Mouse (Mus musculus) liver, embryonic 11.5 days (tissue): ENCODE measurements around the gene Olfr67. TPM values are rescaled to one million over a fixed set of nuclear protein-coding genes. Genes with fewer than 3 reads are reported as not detected.
A peak's percentile ranks its signal among the peaks of the same experiment; 100 is the strongest.
"Not testable (repeated sequence)": the region's sequence is repeated elsewhere in the genome, so short reads cannot be mapped to it uniquely, and the experiment has no call there.

Experiments used
- ATAC-seq: fragments of 200-750 bp; cut with Nextera tagmentation; replicated peaks from 2 replicates; pipeline ENCODE4 v1.8.0; 2017; ENCODE audit warnings: moderate number of reproducible peaks, mild to moderate bottlenecking, moderate TSS enrichment, moderate library complexity; ENCODE audit not compliant: low FRiP score
- DNase-seq: peaks from one replicate; pipeline ENCODE4 v3.0.0-alpha.2; 2017; ENCODE audit warnings: low spot score
- H3K27ac ChIP-seq: fragments of 300-500 bp; sonication (generic); 2 replicates; pipeline ENCODE4 v1.5.1; 2014; ENCODE audit warnings: mild to moderate bottlenecking, low read depth, low read length, control low read depth
- H3K27me3 ChIP-seq: fragments of 300-500 bp; sonication (generic); replicated peaks from 2 replicates; pipeline ENCODE4 v1.6.1; 2014; ENCODE audit warnings: low read length, mixed read lengths; ENCODE audit not compliant: control insufficient read depth, insufficient read depth
- H3K36me3 ChIP-seq: fragments of 300-500 bp; sonication (generic); 2 replicates; pipeline ENCODE4 v1.6.1; 2014; ENCODE audit warnings: mild to moderate bottlenecking, low read length, moderate library complexity, mixed read lengths; ENCODE audit not compliant: control insufficient read depth, insufficient read depth
- H3K4me1 ChIP-seq: fragments of 300-500 bp; sonication (generic); replicated peaks from 2 replicates; pipeline ENCODE4 v1.6.1; 2014; ENCODE audit warnings: low read length, mixed read lengths; ENCODE audit not compliant: control insufficient read depth, insufficient read depth
- H3K4me2 ChIP-seq: fragments of 300-500 bp; sonication (generic); 2 replicates; pipeline ENCODE4 v1.6.1; 2014; ENCODE audit warnings: mild to moderate bottlenecking, control low read depth, moderate library complexity
- H3K4me3 ChIP-seq: fragments of 300-500 bp; sonication (generic); 2 replicates; pipeline ENCODE4 v1.5.1; 2014; ENCODE audit warnings: low read depth, low read length, control low read depth
- H3K9ac ChIP-seq: fragments of 300-500 bp; sonication (generic); 2 replicates; pipeline ENCODE4 v1.6.1; 2014; ENCODE audit warnings: low read depth, low read length, control low read depth
- H3K9me3 ChIP-seq: fragments of 300-500 bp; sonication (generic); 2 replicates; pipeline ENCODE4 v1.6.1; 2016; ENCODE audit warnings: low read length, inconsistent platforms, mixed read lengths; ENCODE audit not compliant: control insufficient read depth
- WGBS: fragments of 180-500 bp; shearing (Covaris S2); extraction: QIAGEN DNeasy Blood & Tissue Kit; methylation state at CpG from one replicate; pipeline ENCODE4 v1.1.7; 2014; 5-methylcytosine and 5-hydroxymethylcytosine counted together
- polyA plus RNA-seq: library from polyadenylated mRNA; unstranded; fragments of >200 nt; fragmentation: Nextera tagmentation; extraction: Ambion mirVana; gene quantifications from 2 replicates; pipeline ENCODE4 v1.2.1, GENCODE M21; 2014

The Olfr67 gene
- polyA plus RNA-seq, 1 experiment from 2014 or later, result not detected

DNA sequence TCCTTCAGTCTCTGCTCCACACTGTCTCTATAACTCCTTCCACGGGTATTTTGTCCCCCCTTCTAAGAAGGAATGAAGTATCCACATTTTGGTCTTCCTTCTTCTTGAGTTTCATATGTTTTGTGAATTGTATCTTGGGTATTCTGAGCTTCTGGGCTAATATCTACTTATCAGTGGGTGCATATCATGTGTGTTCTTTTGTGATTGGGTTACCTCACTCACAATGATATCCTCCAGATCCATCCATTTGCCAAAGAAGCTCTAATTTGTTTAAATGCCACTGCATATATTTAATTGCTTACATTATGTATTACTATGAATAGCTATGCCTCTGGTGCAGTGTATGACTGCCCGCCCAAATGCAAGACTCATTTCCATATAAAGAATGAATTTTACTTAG, 16.5 kb upstream of the Olfr67 start:
- H3K4me2 ChIP-seq, ATAC-seq, H3K36me3 ChIP-seq, H3K9me3 ChIP-seq, H3K4me1 ChIP-seq, H3K27me3 ChIP-seq, H3K4me3 ChIP-seq, H3K9ac ChIP-seq, DNase-seq: not testable (repeated sequence)
- H3K27ac ChIP-seq, result peak overlapping the region; percentile 70
- WGBS, result 55% methylated on average over 2 of the region's 2 CpGs

DNA sequence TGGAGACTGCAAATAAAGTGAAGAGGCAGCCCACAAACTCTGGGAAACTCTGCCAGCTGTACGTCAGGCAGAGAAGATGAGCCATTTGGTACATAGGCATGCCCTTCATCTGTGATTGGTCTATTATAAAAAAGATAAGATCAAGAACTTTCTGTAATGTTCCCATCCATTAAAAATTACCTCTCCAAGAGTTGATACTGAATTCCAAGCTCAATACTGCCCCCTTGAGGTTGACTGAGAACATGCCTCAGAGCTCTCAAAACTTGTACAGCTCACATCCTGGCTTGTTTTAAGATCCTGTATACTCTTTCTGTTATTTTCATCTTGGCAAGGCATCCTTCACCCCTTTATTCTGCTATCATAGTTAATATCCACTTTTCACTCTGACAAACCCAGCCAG, 15.2 kb upstream of the Olfr67 start:
- Histone ChIP-seq H3K4me2 (no peak overlapping the region), H3K4me1 (peaks cover 6% of the 10 kb centered on the region), H3K36me3 (no peaks in the 10 kb centered on the region), H3K27ac (peak overlapping the region; percentile 70; the same call in 1 of the 2 replicates), H3K9ac (no peak overlapping the region), H3K4me3 (no peak overlapping the region), H3K27me3 (no peaks in the 10 kb centered on the region), H3K9me3 (no peaks in the 10 kb centered on the region)
- DNase-seq (no peak), ATAC-seq (no peak)
- WGBS, result 72% methylated on average over 1 of the region's 1 CpGs

DNA sequence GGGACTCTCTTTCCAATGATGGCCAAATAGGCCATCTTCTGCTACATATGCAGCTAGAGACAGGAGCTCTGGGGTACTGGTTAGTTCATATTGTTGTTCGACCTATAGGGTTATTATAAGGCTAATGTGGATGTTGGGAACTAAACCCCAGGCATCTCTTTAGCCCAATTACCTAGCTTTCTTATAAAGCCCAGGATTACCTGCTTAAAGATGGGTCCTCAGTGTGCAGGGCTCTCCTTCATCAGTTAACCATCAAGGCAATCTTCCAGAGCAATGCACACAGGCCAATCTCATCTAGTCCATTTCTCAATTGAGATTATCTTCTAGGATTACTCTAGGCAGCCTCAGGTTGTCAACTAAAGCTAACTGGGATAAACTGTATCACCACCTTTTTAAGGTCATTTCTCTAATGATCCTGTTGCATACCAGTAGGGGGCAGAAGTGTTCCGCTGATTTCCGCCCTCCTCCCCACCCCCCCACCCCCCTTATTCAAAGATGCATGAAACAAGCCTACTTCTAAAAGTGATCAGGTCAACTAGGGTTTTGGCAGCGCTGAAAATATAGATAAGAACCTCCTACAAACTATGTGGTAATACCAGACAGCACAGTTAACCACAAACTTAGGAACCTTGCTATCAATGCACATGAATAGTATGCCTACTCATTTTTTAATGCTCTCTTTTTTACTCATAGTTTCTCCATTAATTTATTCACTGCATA, 1.2 kb upstream of the Olfr67 start:
- no peak overlapping the region for H3K4me3 ChIP-seq
- H3K27me3 ChIP-seq, result no peaks in the 10 kb centered on the region
- no peaks in the 10 kb centered on the region for H3K36me3 ChIP-seq
- H3K27ac ChIP-seq, result no peak overlapping the region
- no peak for DNase-seq
- H3K9me3 ChIP-seq, result no peaks in the 10 kb centered on the region
- H3K4me1 ChIP-seq, result no peaks in the 10 kb centered on the region
- H3K4me2 ChIP-seq, result no peak overlapping the region
- no peak overlapping the region for H3K9ac ChIP-seq
- 17% methylated on average over 4 of the region's 4 CpGs for WGBS
- peak; percentile 95 for ATAC-seq

DNA sequence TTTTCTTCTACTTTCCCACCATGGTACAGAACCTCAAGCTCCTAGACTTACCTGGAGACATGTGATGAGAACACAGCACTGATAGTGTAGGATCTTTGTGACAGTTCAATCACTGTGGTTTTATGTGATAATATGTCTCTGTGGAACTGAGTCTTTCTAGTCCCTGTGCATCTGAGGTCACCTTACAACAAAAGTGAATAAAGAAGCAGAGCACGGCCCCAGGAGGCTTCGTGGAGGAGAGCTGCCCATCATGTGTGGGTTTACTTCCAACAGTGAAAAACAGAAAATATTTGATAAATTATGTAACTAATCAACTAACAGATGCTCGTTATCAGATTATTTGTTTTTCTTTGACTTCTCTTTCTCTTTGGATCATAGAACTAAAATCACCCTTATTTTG, 12.0 kb downstream of the Olfr67 start, which contains the start of gene Olfr68:
Olfr68 (minus strand) TSS at position 101 of the 400 bp plus-strand sequence.
- Histone ChIP-seq H3K4me2 (no peak within 1 kb of the TSS), H3K9me3 (no peaks in the 10 kb centered on the region), H3K4me1 (no peaks in the 10 kb centered on the region), H3K36me3 (no peaks in the 10 kb centered on the region), H3K27ac (no peak within 1 kb of the TSS), H3K9ac (no peak within 1 kb of the TSS), H3K4me3 (no peak within 1 kb of the TSS), H3K27me3 (no peaks in the 10 kb centered on the region)
- WGBS, result 81% methylated on average over 3 of the region's 3 CpGs
- DNase-seq (no peak), ATAC-seq (no peak)

DNA sequence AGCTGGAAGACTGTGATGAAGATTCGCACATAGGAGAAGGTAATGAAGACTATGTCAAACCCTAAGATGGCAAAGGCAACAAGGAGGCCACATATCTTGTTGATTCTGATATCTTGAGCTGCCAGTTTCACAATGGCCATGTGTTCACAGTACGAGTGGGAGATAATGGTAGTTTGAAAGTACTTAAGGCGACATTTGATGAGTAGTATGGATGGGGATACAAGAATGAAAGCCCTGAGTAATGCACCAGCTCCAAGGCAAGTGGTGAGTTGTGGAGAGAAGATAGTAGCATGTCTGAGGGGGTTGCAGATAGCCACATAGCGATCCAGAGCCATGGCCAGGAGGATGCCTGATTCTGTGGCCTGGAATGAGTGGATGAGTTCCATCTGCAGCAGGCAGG, 14.0 kb downstream of the Olfr67 start:
- H3K4me2 ChIP-seq, DNase-seq, H3K27ac ChIP-seq, H3K9ac ChIP-seq, H3K4me3 ChIP-seq, H3K27me3 ChIP-seq, H3K4me1 ChIP-seq, H3K36me3 ChIP-seq, H3K9me3 ChIP-seq: not testable (repeated sequence)
- 54% methylated on average over 4 of the region's 4 CpGs for WGBS
- peak; percentile 97 for ATAC-seq

DNA sequence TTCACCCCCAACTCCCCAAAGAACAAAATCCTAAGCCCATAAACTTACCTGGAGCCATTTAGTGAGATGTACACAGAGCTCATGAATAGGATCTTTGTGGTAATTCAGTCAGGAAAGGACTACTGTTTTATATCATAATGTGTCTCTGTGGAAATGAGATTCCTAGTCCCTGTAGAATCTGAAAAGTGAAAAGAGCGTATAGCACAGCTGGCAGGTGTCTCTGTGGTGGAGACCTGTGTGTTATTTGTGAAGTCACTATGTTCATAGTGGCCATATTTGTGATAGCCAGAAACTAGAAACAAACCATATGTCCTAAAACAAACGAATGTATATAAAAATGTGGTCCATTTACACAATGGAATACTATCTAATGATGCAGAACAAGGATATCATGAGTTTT, 20.1 kb downstream of the Olfr67 start, which contains the start of gene Olfr69:
Olfr69 (minus strand) TSS at position 101 of the 400 bp plus-strand sequence.
- no peak within 1 kb of the TSS for H3K4me2 ChIP-seq
- no peaks in the 10 kb centered on the region for H3K27me3 ChIP-seq
- H3K4me3 ChIP-seq, result no peak within 1 kb of the TSS
- no peak within 1 kb of the TSS for H3K27ac ChIP-seq
- H3K9ac ChIP-seq, result no peak within 1 kb of the TSS
- 79% methylated on average over 2 of the region's 2 CpGs for WGBS
- H3K36me3 ChIP-seq, result no peaks in the 10 kb centered on the region
- no peaks in the 10 kb centered on the region for H3K4me1 ChIP-seq
- ATAC-seq, result no peak
- DNase-seq, result no peak
- H3K9me3 ChIP-seq, result no peaks in the 10 kb centered on the region

DNA sequence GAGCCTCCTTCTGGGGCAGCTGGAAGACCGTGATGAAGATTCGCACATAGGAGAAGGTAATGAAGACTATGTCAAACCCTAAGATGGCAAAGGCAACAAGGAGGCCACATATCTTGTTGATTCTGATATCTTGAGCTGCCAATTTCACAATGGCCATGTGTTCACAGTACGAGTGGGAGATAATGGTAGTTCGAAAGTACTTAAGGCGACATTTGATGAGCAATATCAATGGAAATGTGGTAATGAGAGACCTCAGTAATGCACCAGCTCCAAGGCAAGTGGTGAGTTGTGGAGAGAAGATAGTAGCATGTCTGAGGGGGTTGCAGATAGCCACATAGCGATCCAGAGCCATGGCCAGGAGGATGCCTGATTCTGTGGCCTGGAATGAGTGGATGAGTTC, 23.9 kb downstream of the Olfr67 start:
- H3K4me1 ChIP-seq, H3K4me3 ChIP-seq, H3K36me3 ChIP-seq, H3K9ac ChIP-seq, H3K27me3 ChIP-seq, H3K4me2 ChIP-seq, H3K9me3 ChIP-seq, DNase-seq, H3K27ac ChIP-seq: not testable (repeated sequence)
- ATAC-seq, result peak; percentile 91
- WGBS, result 41% methylated on average over 6 of the region's 6 CpGs

DNA sequence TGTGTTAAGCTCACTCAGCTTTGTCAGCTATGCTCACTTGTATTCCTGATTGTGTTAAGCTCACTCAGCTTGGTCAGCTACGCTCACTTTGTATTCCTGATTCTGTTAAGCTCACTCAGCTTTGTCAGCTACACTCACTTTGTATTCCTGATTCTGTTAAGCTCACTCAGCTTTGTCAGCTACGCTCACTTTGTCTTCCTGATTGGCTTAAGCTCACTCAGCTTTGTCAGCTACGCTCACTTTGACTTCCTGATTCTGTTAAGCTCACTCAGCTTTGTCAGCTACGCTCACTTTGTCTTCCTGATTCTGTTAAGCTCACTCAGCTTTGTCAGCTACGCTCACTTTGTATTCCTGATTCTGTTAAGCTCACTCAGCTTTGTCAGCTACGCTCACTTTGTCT, 29.4 kb downstream of the Olfr67 start:
- H3K9me3 ChIP-seq, DNase-seq, H3K4me3 ChIP-seq, H3K9ac ChIP-seq, H3K4me2 ChIP-seq, H3K4me1 ChIP-seq, H3K27me3 ChIP-seq, H3K27ac ChIP-seq, H3K36me3 ChIP-seq, ATAC-seq: not testable (repeated sequence)
- 71% methylated on average over 6 of the region's 6 CpGs for WGBS

DNA sequence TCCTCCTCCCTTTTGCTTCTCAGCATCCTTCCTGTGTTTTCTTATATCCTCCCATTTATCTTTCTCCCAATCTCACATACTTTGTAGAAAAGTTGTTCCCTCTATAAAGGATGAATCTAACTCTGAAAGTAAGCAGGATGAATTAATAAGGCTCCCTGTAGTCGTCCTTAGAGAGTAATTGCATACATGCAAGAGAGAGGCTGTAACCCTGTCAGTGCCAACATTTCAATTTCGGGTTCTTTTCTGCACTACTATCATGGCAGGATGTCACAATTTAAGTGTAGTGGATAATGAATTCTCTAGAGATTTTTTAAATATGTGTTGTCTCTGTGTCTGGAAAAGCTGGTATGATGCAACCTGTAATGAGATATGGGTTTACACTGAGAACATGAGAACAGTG, 34.4 kb downstream of the Olfr67 start, which contains the start of gene Olfr630:
Olfr630 (minus strand) TSS at position 101 of the 400 bp plus-strand sequence.
- H3K4me3 ChIP-seq, result no peak within 1 kb of the TSS
- DNase-seq (no peak), ATAC-seq (no peak)
- H3K27ac ChIP-seq, result no peak within 1 kb of the TSS
- no peaks in the 10 kb centered on the region for H3K36me3 ChIP-seq
- H3K27me3 ChIP-seq, result no peaks in the 10 kb centered on the region
- H3K4me1 ChIP-seq, result no peaks in the 10 kb centered on the region
- WGBS, result 47% methylated on average over 2 of the region's 2 CpGs
- H3K9ac ChIP-seq, result no peak within 1 kb of the TSS
- H3K4me2 ChIP-seq, result no peak within 1 kb of the TSS
- no peaks in the 10 kb centered on the region for H3K9me3 ChIP-seq
